Mouse (Mus musculus) cortical plate, adult 2 months (tissue): ENCODE results near the gene St8sia1.

Experiments
- CTCF ChIP-seq: fragments of 200-500 bp; IDR thresholded peaks from 2 replicates; pipeline ENCODE4 v1.5.1; 2011; ENCODE audit warnings: mild to moderate bottlenecking, control low read depth, low read length; ENCODE audit not compliant: insufficient read depth; ENCODE audit errors: extremely low read depth
- POLR2A ChIP-seq: fragments of 200-500 bp; IDR thresholded peaks from 2 replicates; pipeline ENCODE4 v1.6.1; 2011; ENCODE audit warnings: mild to moderate bottlenecking, low read length, control low read depth; ENCODE audit not compliant: insufficient read depth; ENCODE audit errors: extremely low read depth

GRCm38 (mm10) chr6:142946069-142946871 is 18.0 kb downstream of the St8sia1 start:
- TF ChIP-seq POLR2A (no peak), CTCF (no peak)
